Mouse (Mus musculus): Measurements from ENCODE around the gene Tmem203. TPM values are rescaled to one million over a fixed set of nuclear protein-coding genes. Genes with fewer than 3 reads are reported as not detected.

Gene Tmem203
- polyA plus RNA-seq, 1 experiment from 2014 or later: 16.4 TPM

GRCm38 (mm10) chr2:25262795-25263622 lies 7.8 kb downstream of the Tmem203 start:
- WGBS: under 1% methylated on average over 82 of the region's 82 CpGs
- Histone ChIP-seq H3K4me2 (peak overlapping the region; percentile 100), H3K4me3 (ENCODE audit: low read depth, low read length) (peak overlapping the region; percentile 74), H3K4me1 (ENCODE audit: insufficient read depth) (no peaks in the 10 kb centered on the region), H3K27me3 (ENCODE audit: insufficient read depth, low read length) (peaks cover 16% of the 10 kb centered on the region), H3K9me3 (ENCODE audit: low read depth, low read length) (no peaks in the 10 kb centered on the region), H3K27ac (ENCODE audit: low read depth) (no peak overlapping the region), H3K9ac (peak overlapping the region; percentile 54), H3K36me3 (ENCODE audit: insufficient read depth) (no peaks in the 10 kb centered on the region)
- no peak for TF ChIP-seq CTCF (IDR thresholded peaks at IDR 0.05; ENCODE audit: low read depth)
- DNase-seq: peak; percentile 49
- peak; percentile 28 for ATAC-seq (ENCODE audit: insufficient read depth)

GRCm38 (mm10) chr2:25263623-25264285 lies 8.5 kb downstream of the Tmem203 start:
- Histone ChIP-seq H3K27me3 (ENCODE audit: insufficient read depth, low read length) (peaks cover 16% of the 10 kb centered on the region), H3K4me1 (ENCODE audit: insufficient read depth) (no peaks in the 10 kb centered on the region), H3K27ac (ENCODE audit: low read depth) (no peak overlapping the region), H3K4me3 (ENCODE audit: low read depth, low read length) (peak overlapping the region; percentile 74), H3K36me3 (ENCODE audit: insufficient read depth) (peaks cover 5% of the 10 kb centered on the region; the same call in 1 of the 2 replicates), H3K9me3 (ENCODE audit: low read depth, low read length) (no peaks in the 10 kb centered on the region), H3K9ac (peak overlapping the region; percentile 54), H3K4me2 (peak overlapping the region; percentile 100)
- whole genome bisulfite sequencing: 19% methylated on average over 12 of the region's 12 CpGs
- no peak for DNase-seq
- TF ChIP-seq CTCF (IDR thresholded peaks at IDR 0.05; ENCODE audit: low read depth): no peak
- no peak for ATAC-seq (ENCODE audit: insufficient read depth)

- Histone ChIP-seq H3K4me1 (ENCODE audit: insufficient read depth) (no peaks in the 10 kb centered on the region), H3K9ac (no peak overlapping the region; the same call in 1 of the 2 replicates), H3K4me2 (peak overlapping the region; percentile 100; the same call in 1 of the 2 replicates), H3K4me3 (ENCODE audit: low read depth, low read length) (peak overlapping the region; percentile 74; the same call in 1 of the 2 replicates), H3K9me3 (ENCODE audit: low read depth, low read length) (no peaks in the 10 kb centered on the region), H3K27ac (ENCODE audit: low read depth) (no peak overlapping the region), H3K27me3 (ENCODE audit: insufficient read depth, low read length) (peaks cover 16% of the 10 kb centered on the region), H3K36me3 (ENCODE audit: insufficient read depth) (peaks cover 10% of the 10 kb centered on the region; the same call in 1 of the 2 replicates)
- 70% methylated on average over 5 of the region's 5 CpGs for WGBS
- TF ChIP-seq CTCF (IDR thresholded peaks at IDR 0.05; ENCODE audit: low read depth): no peak
- no peak for DNase-seq
- no peak for ATAC-seq (ENCODE audit: insufficient read depth)
Measured at GRCm38 (mm10) chr2:25264286-25264660, 9.0 kb downstream of the Tmem203 start.

- H3K9me3 ChIP-seq (ENCODE audit: low read depth, low read length): no peaks in the 10 kb centered on the region
- WGBS: 62% methylated on average over 3 of the region's 3 CpGs
- H3K4me1 ChIP-seq (ENCODE audit: insufficient read depth): no peaks in the 10 kb centered on the region
- no peak overlapping the region for H3K27ac ChIP-seq (ENCODE audit: low read depth)
- H3K9ac ChIP-seq: no peak overlapping the region
- H3K4me3 ChIP-seq (ENCODE audit: low read depth, low read length): no peak overlapping the region
- H3K36me3 ChIP-seq (ENCODE audit: insufficient read depth): peaks cover 16% of the 10 kb centered on the region; the same call in 1 of the 2 replicates
- TF ChIP-seq CTCF (IDR thresholded peaks at IDR 0.05; ENCODE audit: low read depth): no peak
- peaks cover 16% of the 10 kb centered on the region for H3K27me3 ChIP-seq (ENCODE audit: insufficient read depth, low read length)
- no peak for ATAC-seq (ENCODE audit: insufficient read depth)
- DNase-seq: no peak
- no peak overlapping the region for H3K4me2 ChIP-seq
Measured at GRCm38 (mm10) chr2:25264851-25265250, 9.6 kb downstream of the Tmem203 start.

- no peak for ATAC-seq (ENCODE audit: insufficient read depth)
- Histone ChIP-seq H3K4me1 (ENCODE audit: insufficient read depth) (no peaks in the 10 kb centered on the region), H3K4me2 (no peak overlapping the region), H3K27ac (ENCODE audit: low read depth) (no peak overlapping the region), H3K9me3 (ENCODE audit: low read depth, low read length) (no peaks in the 10 kb centered on the region), H3K9ac (no peak overlapping the region), H3K27me3 (ENCODE audit: insufficient read depth, low read length) (peaks cover 16% of the 10 kb centered on the region), H3K4me3 (ENCODE audit: low read depth, low read length) (no peak overlapping the region), H3K36me3 (ENCODE audit: insufficient read depth) (peaks cover 27% of the 10 kb centered on the region)
- no peak for TF ChIP-seq CTCF (IDR thresholded peaks at IDR 0.05; ENCODE audit: low read depth)
- WGBS: 60% methylated on average over 6 of the region's 6 CpGs
- DNase-seq: no peak
Measured at GRCm38 (mm10) chr2:25265897-25266656, 10.8 kb downstream of the Tmem203 start.

GRCm38 (mm10) chr2:25266720-25267119 lies 11.5 kb downstream of the Tmem203 start:
- Histone ChIP-seq H3K27me3 (ENCODE audit: insufficient read depth, low read length) (peaks cover 16% of the 10 kb centered on the region), H3K4me1 (ENCODE audit: insufficient read depth) (0 out of 2 replicates have a peak, but pooled peaks cover 5% of the 10 kb centered on the region), H3K9ac (no peak overlapping the region), H3K4me2 (no peak overlapping the region), H3K4me3 (ENCODE audit: low read depth, low read length) (no peak overlapping the region; the same call in 1 of the 2 replicates), H3K27ac (ENCODE audit: low read depth) (no peak overlapping the region), H3K9me3 (ENCODE audit: low read depth, low read length) (no peaks in the 10 kb centered on the region), H3K36me3 (ENCODE audit: insufficient read depth) (peaks cover 27% of the 10 kb centered on the region)
- 52% methylated on average over 2 of the region's 2 CpGs for WGBS
- no peak for TF ChIP-seq CTCF (IDR thresholded peaks at IDR 0.05; ENCODE audit: low read depth)
- ATAC-seq (ENCODE audit: insufficient read depth) (no peak), DNase-seq (no peak)

All from lung, embryonic 14.5 days (tissue).